Mouse (Mus musculus) liver, adult 2 months (tissue): ENCODE data around the gene Chil3.

ENCODE experiments used
- CTCF ChIP-seq: fragments of 200-500 bp; IDR thresholded peaks from 2 replicates; pipeline ENCODE4 v1.5.1; 2011; ENCODE audit warnings: low read depth, low read length, control low read depth
- POLR2A ChIP-seq: fragments of 200-500 bp; IDR thresholded peaks from 2 replicates; pipeline ENCODE4 v1.6.1; 2011; ENCODE audit warnings: low read length, control low read depth; ENCODE audit not compliant: insufficient read depth; ENCODE audit errors: extremely low read depth

GRCm38 (mm10) chr3:106112929-106113328, 54.4 kb downstream of the Chil3 start, which contains the start of gene Chia1:
- TF ChIP-seq CTCF = no peak
- TF ChIP-seq POLR2A = no peak
